Mouse (Mus musculus) myocyte (in vitro differentiated cells): Measurements from ENCODE around the gene Il33.

ENCODE experiments used
- MAX ChIP-seq: IDR thresholded peaks from one replicate; pipeline ENCODE4 v1.6.1; 2011; ENCODE audit warnings: low read depth, mild to moderate bottlenecking, control low read depth
- MYOD1 ChIP-seq, 3 experiments: IDR thresholded peaks; one replicate each; pipeline ENCODE4 v1.6.1; 2011; ENCODE audit warnings: control low read depth in 2 of 3, low read depth in 2 of 3, mild to moderate bottlenecking in 2 of 3, moderate library complexity in 1 of 3; ENCODE audit not compliant: insufficient read length in 2 of 3, control insufficient read depth in 1 of 3
- POLR2A ChIP-seq: IDR thresholded peaks from one replicate; pipeline ENCODE4 v1.6.1; 2011; ENCODE audit warnings: low read depth, mild to moderate bottlenecking, control low read depth, moderate library complexity; ENCODE audit not compliant: insufficient read length
- TCF12 ChIP-seq: IDR thresholded peaks from one replicate; pipeline ENCODE4 v1.6.1; 2011; ENCODE audit warnings: mild to moderate bottlenecking, control low read depth; ENCODE audit not compliant: poor library complexity, insufficient read depth, severe bottlenecking
- USF1 ChIP-seq: IDR thresholded peaks from one replicate; pipeline ENCODE4 v1.6.1; 2011; ENCODE audit warnings: low read depth, mild to moderate bottlenecking, control low read depth, moderate library complexity

- no peak for TF ChIP-seq POLR2A
- no peak for TF ChIP-seq MAX
- TF ChIP-seq MYOD1 (IDR thresholded peaks at IDR 0.05; ENCODE audit: control insufficient read depth in 1 of 3, insufficient read length in 2 of 3, low read depth in 2 of 3), result peak; percentile 48 to 90 (median 69)
- TF ChIP-seq TCF12, result no peak
- no peak for TF ChIP-seq USF1
Observed at GRCm38 (mm10) chr19:29973396-29973795, 48.5 kb downstream of the Il33 start.
